21 mouse cellular contexts compared by ENCODE assay signal in the genomic region with DNA sequence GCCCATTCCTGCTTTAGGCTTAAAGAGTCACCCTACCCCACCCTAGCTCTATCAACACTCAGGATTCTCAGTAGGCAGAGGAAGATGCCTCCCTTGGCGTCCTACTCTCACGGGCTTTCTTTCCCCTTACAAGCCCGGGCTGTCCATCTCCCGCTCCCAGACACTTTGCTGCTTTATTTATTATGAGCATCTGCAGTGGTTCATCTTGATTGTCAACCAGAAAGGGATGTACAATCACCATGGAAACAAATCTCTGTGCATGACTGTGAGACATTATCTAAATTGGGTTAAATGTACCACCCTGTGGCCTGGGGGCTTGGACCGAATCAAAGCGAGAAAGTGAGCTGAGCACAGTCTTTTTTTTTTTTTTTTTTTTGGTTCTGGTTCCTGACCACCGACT.
A peak's percentile ranks its signal among the peaks of the same experiment; 100 is the strongest.
DNase-seq lines count a peak whose midpoint lies in the region; ATAC-seq and TF ChIP-seq lines count a peak whose summit lies in the region.
"Had no signal": no experiment of that assay in that cellular context is flagged by ENCODE, and none has a peak within 500 bp of the region (broad histone marks: within the 10 kb centered on the region; RNA-seq: fewer than 3 reads in every experiment).

No protein-coding gene starts in this region.

- no peak for TF ChIP-seq POLR2A in thymus, adult 2 months (IDR thresholded peaks at IDR 0.05; ENCODE audit: control insufficient read depth, extremely low read depth, insufficient read depth, low read length, poor library complexity)

- DNase-seq in embryo, embryonic 10.5 days (ENCODE audit: low spot score) = peak; percentile 10
- no peak for DNase-seq in embryo, embryonic 10 days (ENCODE audit: low spot score)
- no peak for DNase-seq in neural tube, embryonic 10.5 days (ENCODE audit: extremely low spot score, low spot score)
- no peak for DNase-seq in thymus, adult 2 months
- no peak for DNase-seq in adrenal gland, adult 8-10 months
- DNase-seq: adrenal gland, postnatal 36 days; cerebellum, adult 2 months; cerebellum, postnatal 36 days; heart, adult 18-20 months; kidney, adult 11 months; liver, embryonic 13.5 days; lung, embryonic 14.5 days; lung, postnatal 36 days; spleen, adult 18-20 months had no signal

- no peak overlapping the region for H3K4me3 ChIP-seq in neural tube, embryonic 12.5 days
- H3K4me3 ChIP-seq in midbrain, embryonic 12.5 days = no peak overlapping the region
- no peak overlapping the region for H3K4me3 ChIP-seq in neural tube, embryonic 15.5 days (replicated peaks)
- no peak overlapping the region for H3K4me3 ChIP-seq in thymus, adult 2 months (ENCODE audit: control insufficient read depth, insufficient read depth, low read length)
- H3K4me3 ChIP-seq: heart, embryonic 15.5 days; limb, embryonic 13.5 days; liver, embryonic 13.5 days had no signal

- no peak overlapping the region for H3K27ac ChIP-seq in neural tube, embryonic 12.5 days
- H3K27ac ChIP-seq in midbrain, embryonic 12.5 days (replicated peaks) = peak overlapping the region; percentile 49
- H3K27ac ChIP-seq in neural tube, embryonic 15.5 days (replicated peaks) = 0 out of 2 replicates have a peak overlapping the region, but pooled peaks have one; percentile 19
- no peak overlapping the region for H3K27ac ChIP-seq in thymus, adult 2 months (ENCODE audit: control insufficient read depth, insufficient read depth, low read length)
- H3K27ac ChIP-seq: heart, embryonic 15.5 days; limb, embryonic 13.5 days; liver, embryonic 13.5 days had no signal

- no peaks in the 10 kb centered on the region for H3K36me3 ChIP-seq in neural tube, embryonic 12.5 days
- H3K36me3 ChIP-seq in midbrain, embryonic 12.5 days = no peaks in the 10 kb centered on the region
- H3K36me3 ChIP-seq in neural tube, embryonic 15.5 days = no peaks in the 10 kb centered on the region
- H3K36me3 ChIP-seq in thymus, adult 2 months (ENCODE audit: control insufficient read depth, insufficient read depth, low read length) = no peaks in the 10 kb centered on the region
- H3K36me3 ChIP-seq: heart, embryonic 15.5 days; limb, embryonic 13.5 days; liver, embryonic 13.5 days had no signal

- no peak overlapping the region for H3K9ac ChIP-seq in neural tube, embryonic 12.5 days
- no peak overlapping the region for H3K9ac ChIP-seq in midbrain, embryonic 12.5 days (replicated peaks)
- no peak overlapping the region for H3K9ac ChIP-seq in neural tube, embryonic 15.5 days (replicated peaks)
- H3K9ac ChIP-seq: heart, embryonic 15.5 days; limb, embryonic 13.5 days; liver, embryonic 13.5 days; lung, embryonic 14.5 days had no signal

- no peaks in the 10 kb centered on the region for H3K9me3 ChIP-seq in neural tube, embryonic 12.5 days
- no peaks in the 10 kb centered on the region for H3K9me3 ChIP-seq in midbrain, embryonic 12.5 days
- no peaks in the 10 kb centered on the region for H3K9me3 ChIP-seq in neural tube, embryonic 15.5 days (replicated peaks)
- H3K9me3 ChIP-seq: heart, embryonic 15.5 days; limb, embryonic 13.5 days; liver, embryonic 13.5 days had no signal

- no peak for TF ChIP-seq CTCF in thymus, adult 2 months (IDR thresholded peaks at IDR 0.05; ENCODE audit: borderline replicate concordance, control insufficient read depth, extremely low read depth, insufficient read depth, low read length, poor library complexity)

- H3K4me2 ChIP-seq in neural tube, embryonic 12.5 days (replicated peaks) = 0 out of 2 replicates have a peak overlapping the region, but pooled peaks have one; percentile 17
- H3K4me2 ChIP-seq in midbrain, embryonic 12.5 days (replicated peaks) = no peak overlapping the region
- no peak overlapping the region for H3K4me2 ChIP-seq in neural tube, embryonic 15.5 days
- H3K4me2 ChIP-seq: heart, embryonic 15.5 days; limb, embryonic 13.5 days; liver, embryonic 13.5 days; lung, embryonic 14.5 days had no signal

- no peaks in the 10 kb centered on the region for H3K27me3 ChIP-seq in neural tube, embryonic 12.5 days (replicated peaks)
- no peaks in the 10 kb centered on the region; the same call in 1 of the 2 replicates for H3K27me3 ChIP-seq in midbrain, embryonic 12.5 days
- H3K27me3 ChIP-seq in neural tube, embryonic 15.5 days (replicated peaks) = no peaks in the 10 kb centered on the region
- H3K27me3 ChIP-seq in thymus, adult 2 months (ENCODE audit: control insufficient read depth, insufficient read depth, low read length) = no peaks in the 10 kb centered on the region
- H3K27me3 ChIP-seq: heart, embryonic 15.5 days; limb, embryonic 13.5 days; liver, embryonic 13.5 days; Patski had no signal

- 17% methylated on average over 7 of the region's 7 CpGs for WGBS in neural tube, embryonic 12.5 days
- WGBS in midbrain, embryonic 12.5 days = 7% methylated on average over 7 of the region's 7 CpGs
- 10% methylated on average over 7 of the region's 7 CpGs for WGBS in neural tube, embryonic 15.5 days
- WGBS in thymus, adult 2 months = 64% methylated on average over 7 of the region's 7 CpGs

- peaks cover 27% of the 10 kb centered on the region for H3K4me1 ChIP-seq in neural tube, embryonic 12.5 days
- peaks cover 32% of the 10 kb centered on the region for H3K4me1 ChIP-seq in midbrain, embryonic 12.5 days
- H3K4me1 ChIP-seq in neural tube, embryonic 15.5 days = peaks cover 26% of the 10 kb centered on the region
- H3K4me1 ChIP-seq in thymus, adult 2 months (replicated peaks; ENCODE audit: control insufficient read depth, insufficient read depth, low read length) = no peaks in the 10 kb centered on the region
- H3K4me1 ChIP-seq: heart, embryonic 15.5 days; liver, embryonic 13.5 days had no signal

- 0 out of 2 replicates have a peak, but pooled peaks have one; percentile 29 for ATAC-seq in neural tube, embryonic 12.5 days (ENCODE audit: low FRiP score, low read depth)
- ATAC-seq in midbrain, embryonic 12.5 days (ENCODE audit: low FRiP score, low read depth) = no peak; the same call in 1 of the 2 replicates
- no peak for ATAC-seq in neural tube, embryonic 15.5 days (ENCODE audit: low FRiP score)
- ATAC-seq: CD4-positive, CD25-positive, alpha-beta regulatory T cell, adult 4 months; Patski had no signal

Comparison
In these comparisons a context has a peak if more than half of its experiments do, and no peak if none do; other contexts are left out.
1. H3K27ac ChIP-seq: peak in midbrain, embryonic 12.5 days (single experiment) and neural tube, embryonic 15.5 days (single experiment); none in neural tube, embryonic 12.5 days (single experiment) and thymus, adult 2 months (single experiment).